Mouse (Mus musculus) liver, embryonic 15.5 days (tissue): ENCODE data around the gene Fbxo34. TPM values are rescaled to one million over a fixed set of nuclear protein-coding genes. Genes with fewer than 3 reads are reported as not detected.
"Not testable (repeated sequence)": the region's sequence is repeated elsewhere in the genome, so short reads cannot be mapped to it uniquely, and the experiment has no call there.

Experiments used
- ATAC-seq: fragments of 200-750 bp; cut with Nextera tagmentation; 2 replicates; pipeline ENCODE4 v1.8.0; 2017; ENCODE audit warnings: moderate number of reproducible peaks, mild to moderate bottlenecking, moderate library complexity; ENCODE audit not compliant: insufficient read depth
- H3K27ac ChIP-seq: fragments of 300-500 bp; sonication (generic); replicated peaks from 2 replicates; pipeline ENCODE4 v1.5.1; 2015; ENCODE audit warnings: mild to moderate bottlenecking, inconsistent platforms
- H3K27me3 ChIP-seq: fragments of 300-500 bp; sonication (generic); 2 replicates; pipeline ENCODE4 v1.6.1; 2015; ENCODE audit warnings: mild to moderate bottlenecking, inconsistent platforms
- H3K36me3 ChIP-seq: fragments of 300-500 bp; sonication (generic); replicated peaks from 2 replicates; pipeline ENCODE4 v1.6.1; 2015; ENCODE audit warnings: moderate library complexity, mild to moderate bottlenecking, inconsistent platforms
- H3K4me1 ChIP-seq: fragments of 300-500 bp; sonication (generic); replicated peaks from 2 replicates; pipeline ENCODE4 v1.6.1; 2015; ENCODE audit warnings: inconsistent platforms
- H3K4me2 ChIP-seq: fragments of 300-500 bp; sonication (generic); 2 replicates; pipeline ENCODE4 v1.6.1; 2015; ENCODE audit warnings: moderate library complexity, mild to moderate bottlenecking, inconsistent platforms
- H3K4me3 ChIP-seq: fragments of 300-500 bp; sonication (generic); replicated peaks from 2 replicates; pipeline ENCODE4 v1.5.1; 2015; ENCODE audit warnings: mild to moderate bottlenecking, inconsistent platforms
- H3K9ac ChIP-seq: fragments of 300-500 bp; sonication (generic); 2 replicates; pipeline ENCODE4 v1.6.1; 2015; ENCODE audit warnings: moderate library complexity, mild to moderate bottlenecking, inconsistent platforms
- H3K9me3 ChIP-seq: fragments of 300-500 bp; sonication (generic); replicated peaks from 2 replicates; pipeline ENCODE4 v1.6.1; 2016; ENCODE audit warnings: inconsistent platforms
- WGBS: fragments of 180-500 bp; shearing (Covaris S2); methylation state at CpG from one replicate; pipeline ENCODE4 v1.1.7; 2015; ENCODE audit warnings: mixed read lengths; ENCODE audit not compliant: insufficient replicate concordance; 5-methylcytosine and 5-hydroxymethylcytosine counted together
- polyA plus RNA-seq: library from polyadenylated mRNA; unstranded; fragments of >200 nt; fragmentation: Nextera tagmentation; extraction: Ambion mirVana; gene quantifications from 2 replicates; pipeline ENCODE4 v1.2.1, GENCODE M21; 2015

The Fbxo34 gene
- polyA plus RNA-seq, 1 experiment from 2014 or later: 40.4 TPM

GRCm38 (mm10) chr14:47563106-47563505 lies 112.9 kb downstream of the Fbxo34 start:
- no peak for ATAC-seq
- H3K27me3 ChIP-seq: no peaks in the 10 kb centered on the region
- no peak overlapping the region for H3K27ac ChIP-seq
- H3K4me2 ChIP-seq: no peak overlapping the region
- peaks cover 16% of the 10 kb centered on the region; the same call in 1 of the 2 replicates for H3K36me3 ChIP-seq
- H3K4me3 ChIP-seq: no peak overlapping the region
- H3K4me1 ChIP-seq: peaks cover 23% of the 10 kb centered on the region
- WGBS: 63% methylated on average over 4 of the region's 4 CpGs
- no peak overlapping the region for H3K9ac ChIP-seq
- no peaks in the 10 kb centered on the region for H3K9me3 ChIP-seq

DNA sequence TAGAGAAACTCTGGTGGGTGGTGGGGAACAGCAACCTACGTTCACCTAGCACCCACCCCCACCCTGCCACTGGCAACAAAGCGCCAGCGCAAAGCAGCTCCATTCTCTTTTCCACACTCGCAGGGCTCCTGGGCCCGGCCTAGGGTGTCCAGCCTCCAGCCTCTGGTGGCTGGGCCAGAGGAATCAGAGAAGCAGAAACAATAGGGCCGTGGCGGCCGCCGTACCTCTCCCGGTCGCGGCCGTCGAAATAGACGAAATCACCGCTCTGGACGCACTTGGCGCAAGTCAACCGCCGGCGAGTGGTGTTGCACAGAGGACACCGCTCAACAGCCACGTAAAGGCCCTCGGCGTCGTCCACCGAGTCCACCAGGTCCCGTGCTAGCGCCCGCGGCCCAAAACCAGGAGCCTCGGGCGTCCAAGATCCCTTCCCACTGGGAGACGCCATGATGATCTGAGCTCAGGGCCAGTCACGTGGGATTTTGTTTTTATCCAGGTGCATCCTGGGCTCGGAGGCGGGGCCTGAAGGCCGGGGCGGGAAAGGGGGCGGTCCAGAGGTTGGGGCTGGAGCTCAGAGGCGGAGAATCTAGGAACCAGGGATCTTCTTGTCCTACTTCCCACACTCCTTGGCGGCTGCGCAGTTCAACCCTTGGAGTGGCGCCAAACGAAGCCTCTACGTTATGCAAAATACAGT lies 117.9 kb downstream of the Fbxo34 start:
- Histone ChIP-seq H3K27ac (peak overlapping the region; percentile 79), H3K4me1 (peaks cover 28% of the 10 kb centered on the region)
- ATAC-seq: peak; percentile 90

GRCm38 (mm10) chr14:47570549-47570948 lies 120.3 kb downstream of the Fbxo34 start, which contains the start of gene Atg14:
Atg14 (minus strand) TSS chr14:47570649.
- ATAC-seq, H3K27me3 ChIP-seq, H3K27ac ChIP-seq, H3K36me3 ChIP-seq, H3K9me3 ChIP-seq, H3K4me2 ChIP-seq, H3K4me3 ChIP-seq, H3K9ac ChIP-seq: not testable (repeated sequence)
- 79% methylated on average over 11 of the region's 11 CpGs for WGBS
- H3K4me1 ChIP-seq: peaks cover 28% of the 10 kb centered on the region

More for the DNA sequence above, 117.9 kb downstream of the Fbxo34 start:
- under 1% methylated on average over 46 of the region's 46 CpGs for WGBS
- Histone ChIP-seq H3K36me3 (peaks cover 10% of the 10 kb centered on the region; the same call in 1 of the 2 replicates), H3K4me2 (peak overlapping the region; percentile 76), H3K4me3 (peak overlapping the region; percentile 85), H3K9me3 (no peaks in the 10 kb centered on the region), H3K27me3 (no peaks in the 10 kb centered on the region), H3K9ac (peak overlapping the region; percentile 82)

DNA sequence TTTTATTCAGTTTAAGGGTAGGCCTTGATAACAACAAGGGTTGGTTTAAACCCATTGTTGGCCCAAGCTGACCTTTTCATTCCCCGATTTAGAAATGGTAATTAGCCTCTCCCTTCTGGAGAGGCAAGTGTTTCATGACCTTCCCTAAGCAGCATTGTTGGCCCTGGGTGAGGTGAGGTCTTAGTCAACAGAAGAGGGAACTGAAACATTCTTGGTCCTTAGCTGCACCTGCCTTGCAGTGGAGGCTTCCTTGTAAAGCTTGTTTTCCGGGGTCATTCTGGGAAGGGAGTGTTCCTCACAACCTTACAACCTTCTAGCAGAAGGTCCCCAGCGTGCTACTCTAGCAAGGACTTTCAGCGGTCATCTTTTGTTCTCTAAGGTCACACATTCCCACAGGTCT lies 122.5 kb downstream of the Fbxo34 start:
- Histone ChIP-seq H3K4me1 (peaks cover 15% of the 10 kb centered on the region), H3K27me3 (peaks cover 7% of the 10 kb centered on the region; the same call in 1 of the 2 replicates), H3K9ac (no peak overlapping the region), H3K27ac (no peak overlapping the region), H3K9me3 (no peaks in the 10 kb centered on the region), H3K4me2 (no peak overlapping the region), H3K36me3 (no peaks in the 10 kb centered on the region), H3K4me3 (no peak overlapping the region)
- WGBS: 56% methylated on average over 4 of the region's 4 CpGs
- ATAC-seq: no peak

GRCm38 (mm10) chr14:47574721-47575120 lies 124.5 kb downstream of the Fbxo34 start:
- WGBS: 68% methylated on average over 11 of the region's 11 CpGs
- Histone ChIP-seq H3K4me3 (no peak overlapping the region), H3K27me3 (peaks cover 7% of the 10 kb centered on the region; the same call in 1 of the 2 replicates), H3K27ac (no peak overlapping the region), H3K9ac (no peak overlapping the region), H3K36me3 (no peaks in the 10 kb centered on the region), H3K4me2 (no peak overlapping the region), H3K9me3 (no peaks in the 10 kb centered on the region), H3K4me1 (0 out of 2 replicates have a peak, but pooled peaks cover 2% of the 10 kb centered on the region)
- ATAC-seq: no peak

DNA sequence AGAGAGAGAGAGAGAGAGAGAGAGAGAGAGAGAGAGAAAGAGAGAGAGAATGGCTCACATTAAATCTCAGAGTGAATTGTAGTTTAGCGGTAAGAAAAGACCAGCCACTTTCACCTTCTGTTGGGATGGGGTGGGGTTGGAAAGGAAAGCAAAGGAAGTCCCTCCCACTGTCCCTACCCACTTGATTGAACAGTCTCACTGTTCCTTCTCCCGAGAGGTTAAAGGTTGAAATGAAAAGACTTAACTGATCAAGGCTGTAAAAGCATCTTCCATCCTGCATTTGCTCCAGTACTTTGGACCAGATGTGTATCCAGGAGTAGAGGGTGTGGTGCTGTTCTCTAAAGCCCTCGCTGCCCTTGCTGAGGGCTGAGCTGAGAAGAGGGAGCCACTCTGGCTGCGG lies 126.5 kb downstream of the Fbxo34 start:
- no peak for ATAC-seq
- H3K4me3 ChIP-seq: no peak overlapping the region
- no peak overlapping the region for H3K9ac ChIP-seq
- H3K36me3 ChIP-seq: no peaks in the 10 kb centered on the region
- no peaks in the 10 kb centered on the region for H3K9me3 ChIP-seq
- H3K27me3 ChIP-seq: peaks cover 7% of the 10 kb centered on the region; the same call in 1 of the 2 replicates
- 59% methylated on average over 4 of the region's 4 CpGs for WGBS
- H3K27ac ChIP-seq: no peak overlapping the region
- no peak overlapping the region for H3K4me2 ChIP-seq
- H3K4me1 ChIP-seq: peaks cover 8% of the 10 kb centered on the region

DNA sequence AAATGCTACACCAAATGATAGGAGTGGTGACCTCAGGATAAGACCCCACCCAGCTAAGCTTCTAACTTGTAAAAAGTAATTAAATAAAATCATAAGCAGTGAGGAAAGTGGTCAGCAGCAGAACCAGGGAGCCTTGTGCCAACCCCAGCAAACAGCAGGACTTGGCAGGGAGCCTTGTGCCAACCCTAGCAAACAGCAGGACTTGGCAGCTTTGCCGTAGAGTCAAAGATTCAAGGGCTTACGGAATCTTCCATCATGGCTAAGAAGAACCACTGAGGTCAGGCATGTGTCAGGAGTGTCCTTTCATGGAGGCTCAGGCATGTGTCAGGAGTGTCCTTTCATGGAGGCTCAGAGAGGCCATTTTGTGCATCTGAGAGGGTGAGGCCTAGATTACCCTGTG lies 127.9 kb downstream of the Fbxo34 start:
- Histone ChIP-seq H3K27ac (no peak overlapping the region), H3K9ac (no peak overlapping the region), H3K4me1 (peaks cover 8% of the 10 kb centered on the region), H3K27me3 (peaks cover 10% of the 10 kb centered on the region; the same call in 1 of the 2 replicates), H3K4me2 (no peak overlapping the region), H3K36me3 (no peaks in the 10 kb centered on the region), H3K4me3 (no peak overlapping the region), H3K9me3 (no peaks in the 10 kb centered on the region)
- no peak for ATAC-seq
- WGBS: 84% methylated on average over 2 of the region's 2 CpGs

DNA sequence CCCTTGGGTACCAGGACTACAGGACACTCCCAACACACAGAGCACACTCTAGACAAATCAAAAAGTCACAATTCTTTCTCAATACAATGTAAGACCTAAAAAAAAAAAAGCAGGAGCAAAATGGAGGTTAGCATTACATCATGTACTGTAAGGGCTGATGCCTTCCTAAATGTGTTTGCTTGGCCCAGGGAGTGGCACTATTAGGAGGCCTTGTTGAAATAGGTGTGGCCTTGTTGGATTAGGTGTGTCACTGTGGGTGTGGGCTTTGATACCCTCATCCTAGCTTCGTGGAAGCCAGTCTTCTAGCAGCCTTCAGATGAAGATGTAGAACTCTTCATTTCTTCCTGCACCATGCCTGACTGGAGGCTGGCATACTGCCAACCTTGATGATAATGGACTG lies 131.1 kb downstream of the Fbxo34 start:
- 37% methylated on average over 1 of the region's 1 CpGs for WGBS
- Histone ChIP-seq H3K9ac (no peak overlapping the region), H3K4me3 (no peak overlapping the region), H3K27ac (no peak overlapping the region), H3K27me3 (peaks cover 10% of the 10 kb centered on the region; the same call in 1 of the 2 replicates), H3K4me1 (peaks cover 8% of the 10 kb centered on the region), H3K4me2 (no peak overlapping the region), H3K36me3 (no peaks in the 10 kb centered on the region), H3K9me3 (no peaks in the 10 kb centered on the region)
- ATAC-seq: 0 out of 2 replicates have a peak, but pooled peaks have one; percentile 28

Other genes starting within 250 kb of the Fbxo34 start
- gene Wdhd1, start 173.6 kb upstream of the Fbxo34 start, polyA plus RNA-seq: 32.3 and 33.7 TPM in 2 replicates
- 2.0 and 2.5 TPM in 2 replicates for gene Socs4, start 173.5 kb upstream of the Fbxo34 start, polyA plus RNA-seq
- 27.0 and 28.0 TPM in 2 replicates for gene Mapk1ip1l, start 152.2 kb upstream of the Fbxo34 start, polyA plus RNA-seq
- 43.1 and 47.0 TPM in 2 replicates for gene Lgals3, start 82.7 kb upstream of the Fbxo34 start, polyA plus RNA-seq
- 50.8 and 51.3 TPM in 2 replicates for gene Dlgap5, start 32.0 kb upstream of the Fbxo34 start, polyA plus RNA-seq
- gene Atg14, start 120.2 kb downstream of the Fbxo34 start, polyA plus RNA-seq: 7.4 and 8.9 TPM in 2 replicates
- 8.2 and 8.7 TPM in 2 replicates for gene Ktn1, start 198.0 kb downstream of the Fbxo34 start, polyA plus RNA-seq